In the genomic region with DNA sequence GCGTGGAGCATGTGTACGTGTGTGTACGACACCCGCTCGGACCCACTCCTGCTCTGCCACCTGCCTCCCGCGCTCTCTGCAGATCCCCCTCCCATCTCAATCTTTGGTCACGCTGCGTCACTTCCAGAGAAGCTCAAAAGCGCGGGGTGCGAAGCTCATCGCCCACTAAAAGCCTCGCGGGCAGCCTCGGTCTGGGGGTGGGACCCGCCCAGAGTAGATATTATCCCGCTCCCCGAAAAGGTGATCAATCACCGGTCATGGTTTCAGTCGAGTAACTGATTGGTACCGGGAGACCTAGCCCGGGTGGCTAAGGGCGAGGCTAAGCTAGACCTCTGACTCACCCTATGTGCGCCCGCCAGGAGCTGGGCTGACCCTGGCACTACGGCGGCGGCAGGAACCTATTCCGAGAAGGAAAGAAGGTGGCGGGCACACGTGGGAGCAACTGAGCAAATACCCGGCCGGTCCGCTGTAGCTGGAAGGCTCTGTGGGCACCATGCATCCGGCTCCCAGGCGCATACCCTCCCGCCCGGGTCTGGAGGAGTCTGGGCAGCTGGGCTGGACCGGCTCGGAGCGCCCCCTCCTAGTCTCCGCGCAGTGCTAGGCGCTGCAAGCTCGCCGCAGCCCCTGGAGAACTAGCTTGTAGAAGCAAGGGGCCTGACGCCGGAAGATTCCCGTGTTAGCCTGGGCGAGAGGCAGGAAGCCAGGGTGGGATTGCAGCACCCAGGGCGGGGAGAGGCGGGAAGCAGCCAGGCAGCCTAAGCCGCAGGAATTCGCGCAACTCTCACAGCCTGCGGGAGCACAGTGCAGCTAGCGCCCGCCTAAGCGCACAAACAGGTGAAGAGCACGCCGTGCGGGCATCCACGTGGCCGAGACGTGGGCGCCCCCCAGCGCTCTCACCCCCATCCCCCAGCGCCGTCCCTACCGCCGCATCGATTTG, we compare ENCODE assay signal across 7 mouse cellular contexts. TPM values are rescaled to one million over a fixed set of nuclear protein-coding genes. Genes with fewer than 3 reads are reported as not detected.
DNase-seq lines count a peak whose midpoint lies in the region; ATAC-seq lines count a peak whose summit lies in the region.

No protein-coding gene starts in this region.

- peak; percentile 75 for DNase-seq in Muller cell, postnatal 12 days (ENCODE audit: inconsistent ontology term)
- peak; percentile 79 to 82 for DNase-seq in adrenal gland, postnatal 36 days
- DNase-seq in forebrain, embryonic 11.5 days (ENCODE audit: low spot score), result peak; percentile 82
- DNase-seq in heart, postnatal 4 days, result peak; percentile 64
- DNase-seq in layer of hippocampus, postnatal 14 days (ENCODE audit: low spot score in 2 of 2), result peak; percentile 63 to 72
- DNase-seq in lung, postnatal 14 days, result peak; percentile 58
- DNase-seq in right cerebral cortex, adult 18-20 months, result peak; percentile 64

- no peaks in the 10 kb centered on the region for H3K9me3 ChIP-seq in forebrain, embryonic 11.5 days (ENCODE audit: control insufficient read depth, low read length)

- H3K27me3 ChIP-seq in forebrain, embryonic 11.5 days (ENCODE audit: control insufficient read depth, insufficient read depth, low read length), result peaks cover 48% of the 10 kb centered on the region

- H3K4me1 ChIP-seq in forebrain, embryonic 11.5 days (replicated peaks; ENCODE audit: control insufficient read depth, insufficient read depth, low read length), result peaks cover 20% of the 10 kb centered on the region

- peak overlapping the region; percentile 63 for H3K9ac ChIP-seq in forebrain, embryonic 11.5 days (ENCODE audit: low read length)

- peak overlapping the region; percentile 95 for H3K4me2 ChIP-seq in forebrain, embryonic 11.5 days (ENCODE audit: low read depth, low read length, severe bottlenecking)

- ATAC-seq in forebrain, embryonic 11.5 days (replicated peaks; ENCODE audit: low FRiP score), result peak; percentile 60

- no peaks in the 10 kb centered on the region for H3K36me3 ChIP-seq in forebrain, embryonic 11.5 days (ENCODE audit: control insufficient read depth, insufficient read depth, low read length)

- under 1% methylated on average over 70 of the region's 73 CpGs for WGBS in forebrain, embryonic 11.5 days

- peak overlapping the region; percentile 63 for H3K4me3 ChIP-seq in forebrain, embryonic 11.5 days (ENCODE audit: low read depth, low read length)

- no peak overlapping the region for H3K27ac ChIP-seq in forebrain, embryonic 11.5 days (ENCODE audit: low read depth, low read length)

RNA-seq across cellular contexts. Expression of a gene that starts 3.3 kb away (rescaled TPM):
- total RNA-seq in adrenal gland, postnatal 36 days (2021), result 10 to 100 TPM; 36.7 to 37.9 TPM
- 20.7 and 21.1 TPM in 2 replicates for polyA plus RNA-seq in forebrain, embryonic 11.5 days (2014; fragmentation: Nextera tagmentation; extraction: Ambion mirVana)
- total RNA-seq in heart, postnatal 4 days (2021), result 10 to 100 TPM; 44.7 to 50.9 TPM
- 10 to 100 TPM; 70.2 to 79.5 TPM for total RNA-seq in layer of hippocampus, postnatal 14 days (2021)
